Mouse (Mus musculus): ENCODE results near the gene Depdc1b. TPM values are rescaled to one million over a fixed set of nuclear protein-coding genes. Genes with fewer than 3 reads are reported as not detected.

Depdc1b gene
- total RNA-seq, 1 experiment, result 18.2 TPM

DNA sequence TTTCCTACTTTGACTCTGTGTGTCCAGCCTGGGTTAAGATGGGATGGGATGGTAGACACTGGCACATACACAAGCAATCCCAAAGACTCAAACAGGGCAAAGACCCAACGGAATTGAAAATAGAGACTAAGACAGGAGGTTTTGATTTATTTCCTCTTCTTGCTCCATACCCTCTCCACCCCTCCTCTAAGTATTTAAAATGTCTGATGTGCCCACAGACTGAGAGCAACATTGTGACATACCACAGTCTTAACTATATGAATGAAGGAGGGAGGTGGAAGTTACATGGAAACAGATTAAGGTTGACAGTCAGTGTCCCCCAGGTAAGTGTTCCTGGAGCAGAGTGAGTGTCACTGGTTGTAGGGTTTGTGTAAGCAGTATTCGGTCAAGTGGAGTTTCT lies 31.8 kb upstream of the Depdc1b start:
- TF ChIP-seq CHD2 (IDR thresholded peaks at IDR 0.05; ENCODE audit: low read depth, low read length), result no peak
- no peak for TF ChIP-seq HCFC1 (IDR thresholded peaks at IDR 0.05; ENCODE audit: borderline replicate concordance, insufficient read depth, low read length)
- no peak for TF ChIP-seq ZC3H11A (IDR thresholded peaks at IDR 0.05; ENCODE audit: borderline replicate concordance, low read depth, low read length)
- TF ChIP-seq ZNF384 (IDR thresholded peaks at IDR 0.05; ENCODE audit: low read depth, low read length), result no peak
- no peak for TF ChIP-seq MAFK (IDR thresholded peaks at IDR 0.05; ENCODE audit: insufficient read depth, low read depth, low read length)
- Histone ChIP-seq H3K9ac (ENCODE audit: insufficient read depth, low read depth, low read length, poor library complexity, severe bottlenecking) (no peak overlapping the region), H3K9me3 (ENCODE audit: control insufficient read depth, insufficient read depth, low read depth, low read length) (no peaks in the 10 kb centered on the region), H3K4me1 (ENCODE audit: control insufficient read depth in 2 of 2, insufficient read depth in 2 of 2, low read length in 2 of 2, poor library complexity in 1 of 2) (peaks cover 4 to 5% of the 10 kb centered on the region in 2 experiments; a peak in 3 of 4 replicates), H3K27ac (ENCODE audit: insufficient read depth, low read depth, low read length, poor library complexity, severe bottlenecking) (no peak overlapping the region), H3K4me3 (ENCODE audit: insufficient read depth in 1 of 2, low read depth in 1 of 2, low read length in 2 of 2, poor library complexity in 1 of 2, severe bottlenecking in 1 of 2) (no peak overlapping the region), H3K36me3 (ENCODE audit: control insufficient read depth, insufficient read depth, low read length, poor library complexity, severe bottlenecking) (no peaks in the 10 kb centered on the region)
- in situ Hi-C loops (cut with MboI; ENCODE audit: low sequenced_read_pairs in 2 of 2, unreplicated experiment in 2 of 2), result no loop called here
- DNase-seq (ENCODE audit: low read depth, low spot score), result no peak

- Histone ChIP-seq H3K36me3 (ENCODE audit: control insufficient read depth, insufficient read depth, low read length, poor library complexity, severe bottlenecking) (0 out of 2 replicates have a peak, but pooled peaks cover 2% of the 10 kb centered on the region), H3K4me3 (ENCODE audit: insufficient read depth in 1 of 2, low read depth in 1 of 2, low read length in 2 of 2, poor library complexity in 1 of 2, severe bottlenecking in 1 of 2) (no peak overlapping the region), H3K4me1 (ENCODE audit: control insufficient read depth in 2 of 2, insufficient read depth in 2 of 2, low read length in 2 of 2, poor library complexity in 1 of 2) (peaks cover 8 to 12% of the 10 kb centered on the region in 2 experiments), H3K9ac (ENCODE audit: insufficient read depth, low read depth, low read length, poor library complexity, severe bottlenecking) (no peak overlapping the region), H3K9me3 (ENCODE audit: control insufficient read depth, insufficient read depth, low read depth, low read length) (no peaks in the 10 kb centered on the region), H3K27ac (ENCODE audit: insufficient read depth, low read depth, low read length, poor library complexity, severe bottlenecking) (no peak overlapping the region)
- in situ Hi-C loops (cut with MboI; ENCODE audit: low sequenced_read_pairs in 2 of 2, unreplicated experiment in 2 of 2), result no loop called here
- no peak for DNase-seq (ENCODE audit: low read depth, low spot score)
- no peak for TF ChIP-seq CHD2 (IDR thresholded peaks at IDR 0.05; ENCODE audit: low read depth, low read length)
- TF ChIP-seq ZNF384 (IDR thresholded peaks at IDR 0.05; ENCODE audit: low read depth, low read length), result no peak
- no peak for TF ChIP-seq ZC3H11A (IDR thresholded peaks at IDR 0.05; ENCODE audit: borderline replicate concordance, low read depth, low read length)
- no peak for TF ChIP-seq HCFC1 (IDR thresholded peaks at IDR 0.05; ENCODE audit: borderline replicate concordance, insufficient read depth, low read length)
- TF ChIP-seq MAFK (IDR thresholded peaks at IDR 0.05; ENCODE audit: insufficient read depth, low read depth, low read length), result no peak
Measured at GRCm38 (mm10) chr13:108287953-108288352, 28.2 kb upstream of the Depdc1b start.

- Histone ChIP-seq H3K27ac (ENCODE audit: insufficient read depth, low read depth, low read length, poor library complexity, severe bottlenecking) (no peak overlapping the region), H3K4me3 (ENCODE audit: insufficient read depth in 1 of 2, low read depth in 1 of 2, low read length in 2 of 2, poor library complexity in 1 of 2, severe bottlenecking in 1 of 2) (no peak overlapping the region), H3K4me1 (ENCODE audit: control insufficient read depth in 2 of 2, insufficient read depth in 2 of 2, low read length in 2 of 2, poor library complexity in 1 of 2) (peaks cover 11 to 12% of the 10 kb centered on the region in 2 experiments), H3K36me3 (ENCODE audit: control insufficient read depth, insufficient read depth, low read length, poor library complexity, severe bottlenecking) (0 out of 2 replicates have a peak, but pooled peaks cover 2% of the 10 kb centered on the region), H3K9me3 (ENCODE audit: control insufficient read depth, insufficient read depth, low read depth, low read length) (no peaks in the 10 kb centered on the region), H3K9ac (ENCODE audit: insufficient read depth, low read depth, low read length, poor library complexity, severe bottlenecking) (no peak overlapping the region)
- no peak for DNase-seq (ENCODE audit: low read depth, low spot score)
- in situ Hi-C loops (cut with MboI; ENCODE audit: low sequenced_read_pairs in 2 of 2, unreplicated experiment in 2 of 2), result no loop called here
- TF ChIP-seq HCFC1 (IDR thresholded peaks at IDR 0.05; ENCODE audit: borderline replicate concordance, insufficient read depth, low read length) (no peak), ZC3H11A (IDR thresholded peaks at IDR 0.05; ENCODE audit: borderline replicate concordance, low read depth, low read length) (no peak), ZNF384 (IDR thresholded peaks at IDR 0.05; ENCODE audit: low read depth, low read length) (no peak), CHD2 (IDR thresholded peaks at IDR 0.05; ENCODE audit: low read depth, low read length) (no peak)
Measured at GRCm38 (mm10) chr13:108289436-108289835, 26.7 kb upstream of the Depdc1b start.

DNA sequence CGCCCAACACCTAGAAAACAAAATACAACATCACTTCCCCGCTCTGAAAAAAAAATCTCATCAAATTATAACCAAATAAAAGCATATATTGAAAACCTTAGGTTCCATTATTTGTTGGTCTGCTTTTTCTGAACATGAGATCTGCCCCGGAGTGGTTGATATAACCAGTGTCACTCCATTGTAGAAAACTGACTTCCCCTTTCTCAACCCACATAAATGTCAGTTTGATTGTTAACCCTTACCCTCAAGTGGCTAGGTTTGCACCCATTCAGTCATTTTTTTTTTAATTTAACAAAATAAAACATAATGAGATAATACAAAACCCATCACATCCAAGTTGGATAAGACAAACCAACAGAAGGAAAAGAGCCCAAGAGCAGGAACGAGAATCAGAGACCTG lies 25.8 kb upstream of the Depdc1b start:
- TF ChIP-seq CHD2 (IDR thresholded peaks at IDR 0.05; ENCODE audit: low read depth, low read length) (no peak), MAFK (IDR thresholded peaks at IDR 0.05; ENCODE audit: insufficient read depth, low read depth, low read length) (no peak), ZNF384 (IDR thresholded peaks at IDR 0.05; ENCODE audit: low read depth, low read length) (no peak), HCFC1 (IDR thresholded peaks at IDR 0.05; ENCODE audit: borderline replicate concordance, insufficient read depth, low read length) (no peak), ZC3H11A (IDR thresholded peaks at IDR 0.05; ENCODE audit: borderline replicate concordance, low read depth, low read length) (no peak)
- Histone ChIP-seq H3K36me3 (ENCODE audit: control insufficient read depth, insufficient read depth, low read length, poor library complexity, severe bottlenecking) (0 out of 2 replicates have a peak, but pooled peaks cover 2% of the 10 kb centered on the region), H3K9ac (ENCODE audit: insufficient read depth, low read depth, low read length, poor library complexity, severe bottlenecking) (no peak overlapping the region), H3K9me3 (ENCODE audit: control insufficient read depth, insufficient read depth, low read depth, low read length) (no peaks in the 10 kb centered on the region), H3K4me3 (ENCODE audit: insufficient read depth in 1 of 2, low read depth in 1 of 2, low read length in 2 of 2, poor library complexity in 1 of 2, severe bottlenecking in 1 of 2) (no peak overlapping the region), H3K4me1 (ENCODE audit: control insufficient read depth in 2 of 2, insufficient read depth in 2 of 2, low read length in 2 of 2, poor library complexity in 1 of 2) (peaks cover 11 to 12% of the 10 kb centered on the region in 2 experiments), H3K27ac (ENCODE audit: insufficient read depth, low read depth, low read length, poor library complexity, severe bottlenecking) (no peak overlapping the region)
- in situ Hi-C loops (cut with MboI; ENCODE audit: low sequenced_read_pairs in 2 of 2, unreplicated experiment in 2 of 2), result no loop called here
- DNase-seq (ENCODE audit: low read depth, low spot score), result no peak

Data from ES-E14 (cell line).